Mouse (Mus musculus): ENCODE measurements around the gene Styk1. TPM values are rescaled to one million over a fixed set of nuclear protein-coding genes. Genes with fewer than 3 reads are reported as not detected.

Styk1 gene
- polyA plus RNA-seq, 1 experiment = not detected

GRCm38 (mm10) chr6:131370767-131371166, 17.4 kb upstream of the Styk1 start:
- Histone ChIP-seq H3K9ac (ENCODE audit: low read depth, poor library complexity, severe bottlenecking) (no peak overlapping the region), H3K27me3 (ENCODE audit: control insufficient read depth, insufficient read depth, low read length, poor library complexity, severe bottlenecking) (no peaks in the 10 kb centered on the region), H3K27ac (ENCODE audit: insufficient read depth, low read length) (no peak overlapping the region), H3K36me3 (ENCODE audit: control insufficient read depth, insufficient read depth, low read length, poor library complexity, severe bottlenecking) (peaks cover 88% of the 10 kb centered on the region), H3K9me3 (replicated peaks; ENCODE audit: control insufficient read depth, insufficient read depth, low read length, poor library complexity, severe bottlenecking) (no peaks in the 10 kb centered on the region), H3K4me1 (ENCODE audit: control insufficient read depth, insufficient read depth, low read length) (no peaks in the 10 kb centered on the region), H3K4me3 (ENCODE audit: low read depth, low read length) (no peak overlapping the region)
- TF ChIP-seq EP300 (IDR thresholded peaks at IDR 0.05; ENCODE audit: insufficient read depth, low read depth, low read length) = no peak
- no peak for TF ChIP-seq CTCF (IDR thresholded peaks at IDR 0.05; ENCODE audit: low read depth, low read length)
- TF ChIP-seq POLR2A (IDR thresholded peaks at IDR 0.05; ENCODE audit: insufficient read depth, low read length) = no peak

GRCm38 (mm10) chr6:131369866-131370616, 16.6 kb upstream of the Styk1 start:
- Histone ChIP-seq H3K36me3 (ENCODE audit: control insufficient read depth, insufficient read depth, low read length, poor library complexity, severe bottlenecking) (peaks cover 86% of the 10 kb centered on the region), H3K9me3 (replicated peaks; ENCODE audit: control insufficient read depth, insufficient read depth, low read length, poor library complexity, severe bottlenecking) (no peaks in the 10 kb centered on the region), H3K27ac (ENCODE audit: insufficient read depth, low read length) (no peak overlapping the region), H3K4me3 (ENCODE audit: low read depth, low read length) (no peak overlapping the region), H3K9ac (ENCODE audit: low read depth, poor library complexity, severe bottlenecking) (no peak overlapping the region), H3K4me1 (ENCODE audit: control insufficient read depth, insufficient read depth, low read length) (no peaks in the 10 kb centered on the region), H3K27me3 (ENCODE audit: control insufficient read depth, insufficient read depth, low read length, poor library complexity, severe bottlenecking) (no peaks in the 10 kb centered on the region)
- TF ChIP-seq CTCF (IDR thresholded peaks at IDR 0.05; ENCODE audit: low read depth, low read length) (no peak), POLR2A (IDR thresholded peaks at IDR 0.05; ENCODE audit: insufficient read depth, low read length) (no peak), EP300 (IDR thresholded peaks at IDR 0.05; ENCODE audit: insufficient read depth, low read depth, low read length) (no peak)

- no peaks in the 10 kb centered on the region for H3K27me3 ChIP-seq (ENCODE audit: control insufficient read depth, insufficient read depth, low read length, poor library complexity, severe bottlenecking)
- H3K4me3 ChIP-seq (ENCODE audit: low read depth, low read length) = no peak overlapping the region
- H3K36me3 ChIP-seq (ENCODE audit: control insufficient read depth, insufficient read depth, low read length, poor library complexity, severe bottlenecking) = peaks cover 79% of the 10 kb centered on the region
- no peak overlapping the region for H3K27ac ChIP-seq (ENCODE audit: insufficient read depth, low read length)
- H3K4me1 ChIP-seq (ENCODE audit: control insufficient read depth, insufficient read depth, low read length) = no peaks in the 10 kb centered on the region
- no peak overlapping the region for H3K9ac ChIP-seq (ENCODE audit: low read depth, poor library complexity, severe bottlenecking)
- no peak for TF ChIP-seq CTCF (IDR thresholded peaks at IDR 0.05; ENCODE audit: low read depth, low read length)
- TF ChIP-seq EP300 (IDR thresholded peaks at IDR 0.05; ENCODE audit: insufficient read depth, low read depth, low read length) = no peak
- no peak for TF ChIP-seq POLR2A (IDR thresholded peaks at IDR 0.05; ENCODE audit: insufficient read depth, low read length)
- no peaks in the 10 kb centered on the region for H3K9me3 ChIP-seq (replicated peaks; ENCODE audit: control insufficient read depth, insufficient read depth, low read length, poor library complexity, severe bottlenecking)
Observed at GRCm38 (mm10) chr6:131367101-131367500, 13.7 kb upstream of the Styk1 start.

- Histone ChIP-seq H3K27me3 (ENCODE audit: control insufficient read depth, insufficient read depth, low read length, poor library complexity, severe bottlenecking) (no peaks in the 10 kb centered on the region), H3K9ac (ENCODE audit: low read depth, poor library complexity, severe bottlenecking) (no peak overlapping the region), H3K4me3 (ENCODE audit: low read depth, low read length) (no peak overlapping the region), H3K36me3 (ENCODE audit: control insufficient read depth, insufficient read depth, low read length, poor library complexity, severe bottlenecking) (peaks cover 52% of the 10 kb centered on the region), H3K9me3 (replicated peaks; ENCODE audit: control insufficient read depth, insufficient read depth, low read length, poor library complexity, severe bottlenecking) (no peaks in the 10 kb centered on the region), H3K4me1 (ENCODE audit: control insufficient read depth, insufficient read depth, low read length) (no peaks in the 10 kb centered on the region), H3K27ac (ENCODE audit: insufficient read depth, low read length) (no peak overlapping the region)
- TF ChIP-seq CTCF (IDR thresholded peaks at IDR 0.05; ENCODE audit: low read depth, low read length) = no peak
- TF ChIP-seq POLR2A (IDR thresholded peaks at IDR 0.05; ENCODE audit: insufficient read depth, low read length) = no peak
- no peak for TF ChIP-seq EP300 (IDR thresholded peaks at IDR 0.05; ENCODE audit: insufficient read depth, low read depth, low read length)
Observed at GRCm38 (mm10) chr6:131364353-131364752, 11.0 kb upstream of the Styk1 start.

- H3K27me3 ChIP-seq (ENCODE audit: control insufficient read depth, insufficient read depth, low read length, poor library complexity, severe bottlenecking) = no peaks in the 10 kb centered on the region
- no peak overlapping the region for H3K27ac ChIP-seq (ENCODE audit: insufficient read depth, low read length)
- H3K36me3 ChIP-seq (ENCODE audit: control insufficient read depth, insufficient read depth, low read length, poor library complexity, severe bottlenecking) = peaks cover 40% of the 10 kb centered on the region
- H3K4me1 ChIP-seq (ENCODE audit: control insufficient read depth, insufficient read depth, low read length) = no peaks in the 10 kb centered on the region
- H3K4me3 ChIP-seq (ENCODE audit: low read depth, low read length) = no peak overlapping the region
- TF ChIP-seq EP300 (IDR thresholded peaks at IDR 0.05; ENCODE audit: insufficient read depth, low read depth, low read length) = no peak
- TF ChIP-seq CTCF (IDR thresholded peaks at IDR 0.05; ENCODE audit: low read depth, low read length) = no peak
- TF ChIP-seq POLR2A (IDR thresholded peaks at IDR 0.05; ENCODE audit: insufficient read depth, low read length) = no peak
- H3K9me3 ChIP-seq (replicated peaks; ENCODE audit: control insufficient read depth, insufficient read depth, low read length, poor library complexity, severe bottlenecking) = no peaks in the 10 kb centered on the region
- no peak overlapping the region for H3K9ac ChIP-seq (ENCODE audit: low read depth, poor library complexity, severe bottlenecking)
Observed at GRCm38 (mm10) chr6:131362987-131363765, 9.8 kb upstream of the Styk1 start.

GRCm38 (mm10) chr6:131360693-131361092, 7.3 kb upstream of the Styk1 start:
- TF ChIP-seq POLR2A (IDR thresholded peaks at IDR 0.05; ENCODE audit: insufficient read depth, low read length) = no peak
- TF ChIP-seq EP300 (IDR thresholded peaks at IDR 0.05; ENCODE audit: insufficient read depth, low read depth, low read length) = no peak
- TF ChIP-seq CTCF (IDR thresholded peaks at IDR 0.05; ENCODE audit: low read depth, low read length) = no peak

More at GRCm38 (mm10) chr6:131360693-131361092, 7.3 kb upstream of the Styk1 start:
- H3K27me3 ChIP-seq (ENCODE audit: control insufficient read depth, insufficient read depth, low read length, poor library complexity, severe bottlenecking) = no peaks in the 10 kb centered on the region
- H3K9ac ChIP-seq (ENCODE audit: low read depth, poor library complexity, severe bottlenecking) = no peak overlapping the region
- no peak overlapping the region for H3K4me3 ChIP-seq (ENCODE audit: low read depth, low read length)
- no peaks in the 10 kb centered on the region for H3K9me3 ChIP-seq (replicated peaks; ENCODE audit: control insufficient read depth, insufficient read depth, low read length, poor library complexity, severe bottlenecking)
- H3K27ac ChIP-seq (ENCODE audit: insufficient read depth, low read length) = no peak overlapping the region
- H3K36me3 ChIP-seq (ENCODE audit: control insufficient read depth, insufficient read depth, low read length, poor library complexity, severe bottlenecking) = peaks cover 19% of the 10 kb centered on the region
- H3K4me1 ChIP-seq (ENCODE audit: control insufficient read depth, insufficient read depth, low read length) = no peaks in the 10 kb centered on the region

All from ES-Bruce4 (cell line).